Mouse (Mus musculus) embryo, embryonic 10 days (tissue): ENCODE measurements at regions not wholly inside any gene's neighbourhood (a gene's known extent, or its start where the extent isn't known, plus 50 kb on each side); places are given as distances from the start of the nearest gene placed in this dataset.

Experiments used
- DNase-seq: peaks from one replicate; pipeline ENCODE4 v3.0.0-alpha.2; 2015; ENCODE audit warnings: low spot score

DNA sequence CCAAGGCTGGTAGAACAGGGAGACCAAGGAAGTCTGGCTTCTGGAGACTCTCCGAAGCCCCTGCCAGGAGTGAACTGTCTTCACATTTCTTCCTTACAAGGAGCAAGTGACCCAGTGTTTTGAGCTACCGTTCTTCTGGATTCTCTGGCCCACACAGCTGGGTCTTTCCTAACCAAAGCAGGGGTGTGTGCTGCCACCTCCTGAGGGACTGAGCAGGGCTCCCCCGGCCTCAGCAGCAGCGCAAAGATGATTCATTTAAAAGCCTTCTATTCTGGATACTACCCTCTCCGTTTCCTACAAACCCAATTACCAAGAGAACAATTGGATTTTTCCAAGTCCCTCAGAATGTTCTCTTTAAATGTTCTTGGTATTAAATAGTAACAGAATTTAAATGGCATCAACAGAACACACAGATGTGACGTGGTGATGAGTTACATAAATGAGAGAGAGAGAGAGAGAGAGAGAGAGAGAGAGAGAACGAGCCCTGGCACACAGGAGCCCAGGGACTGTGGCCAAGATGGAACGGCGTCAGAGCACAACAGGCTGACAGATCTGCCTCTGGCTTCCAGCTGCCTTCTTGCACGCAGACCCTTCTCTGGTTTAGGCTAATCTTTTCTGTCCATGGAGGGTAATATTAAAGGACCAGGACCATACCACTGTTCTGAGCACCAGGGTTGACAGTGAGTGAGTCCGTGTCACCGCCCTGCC lies 191.6 kb downstream of the Agtpbp1 start:
- DNase-seq = no peak

DNA sequence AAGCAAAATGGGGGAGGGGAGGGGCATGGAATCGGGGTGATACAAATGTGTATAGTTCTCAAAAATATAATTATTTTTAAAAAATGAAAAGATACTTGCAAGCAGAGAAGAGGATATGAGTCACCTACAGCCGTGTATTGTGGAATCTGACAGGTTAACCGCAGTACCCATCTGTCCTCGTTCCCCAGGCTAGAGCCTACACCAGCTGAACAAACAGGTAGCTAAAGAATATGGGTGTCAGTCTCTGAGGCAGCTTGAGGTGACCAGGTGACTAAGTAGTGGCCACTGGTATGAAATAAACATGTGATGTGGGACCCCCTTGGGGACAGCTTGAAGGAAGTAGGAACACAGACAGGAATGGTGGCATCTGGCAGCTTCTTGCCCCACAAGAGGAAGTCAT lies 192.2 kb downstream of the Agtpbp1 start:
- no peak for DNase-seq

DNA sequence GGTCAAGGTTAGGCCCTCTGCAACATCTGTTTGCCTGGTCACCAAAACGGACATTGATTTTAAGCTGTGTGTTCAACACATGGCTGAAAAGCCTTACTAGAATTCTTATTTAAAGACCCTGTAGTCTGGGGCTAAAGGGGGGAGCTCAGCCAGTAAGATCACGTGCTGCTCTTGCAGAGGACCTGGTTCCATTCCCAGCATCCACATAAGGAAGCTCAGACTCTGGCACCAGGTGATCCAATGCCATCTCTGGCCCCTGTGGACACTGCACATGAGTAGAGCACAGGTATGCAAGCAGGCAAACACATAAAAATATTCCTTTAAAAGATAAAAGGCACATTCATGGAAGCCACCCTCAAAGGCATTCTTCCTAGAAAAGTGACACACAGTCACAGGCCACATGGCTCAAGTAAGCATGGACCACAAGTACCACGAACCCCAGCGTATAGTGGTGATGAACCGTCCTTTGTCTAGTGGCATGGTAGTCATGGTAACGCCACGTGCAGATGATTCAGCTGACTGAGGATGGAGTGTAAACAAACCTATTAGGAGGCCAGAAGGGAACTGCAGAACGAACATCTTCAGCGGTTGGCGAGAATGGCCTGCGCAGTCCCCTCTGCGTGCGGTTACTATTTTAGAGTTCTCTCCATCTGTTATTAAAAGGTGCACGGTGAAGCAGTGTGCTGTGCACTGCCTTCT lies 197.3 kb downstream of the Agtpbp1 start:
- DNase-seq = peak; percentile 48

DNA sequence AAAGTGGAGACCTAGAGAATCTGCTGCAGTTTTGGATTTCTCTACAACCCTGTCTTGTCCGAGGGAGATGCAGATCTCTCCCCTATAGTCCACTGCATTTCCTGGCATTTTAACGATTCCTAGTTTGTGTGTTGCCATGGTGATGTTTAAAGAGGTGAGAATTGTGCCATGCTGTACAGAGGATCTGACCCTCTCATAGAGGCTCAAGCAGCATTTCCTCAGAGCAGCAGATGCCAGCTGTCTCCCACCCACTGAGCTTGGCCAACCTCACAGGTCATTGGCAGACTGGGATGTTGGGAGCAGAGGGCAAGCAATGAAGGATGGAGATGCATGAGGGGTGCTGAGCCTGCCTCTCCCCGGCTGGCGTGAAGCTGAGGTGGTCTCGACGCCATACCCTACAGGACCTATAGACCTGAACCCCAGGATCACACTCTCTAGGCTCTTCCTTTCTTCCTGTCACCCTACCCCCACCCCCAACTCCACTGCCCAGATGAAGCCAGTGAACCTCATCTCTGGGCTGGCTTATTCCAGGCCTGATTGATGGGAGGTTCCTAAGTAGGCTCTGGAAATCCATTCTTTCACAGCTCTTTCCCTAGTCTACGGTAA lies 198.0 kb downstream of the Agtpbp1 start:
- no peak for DNase-seq

DNA sequence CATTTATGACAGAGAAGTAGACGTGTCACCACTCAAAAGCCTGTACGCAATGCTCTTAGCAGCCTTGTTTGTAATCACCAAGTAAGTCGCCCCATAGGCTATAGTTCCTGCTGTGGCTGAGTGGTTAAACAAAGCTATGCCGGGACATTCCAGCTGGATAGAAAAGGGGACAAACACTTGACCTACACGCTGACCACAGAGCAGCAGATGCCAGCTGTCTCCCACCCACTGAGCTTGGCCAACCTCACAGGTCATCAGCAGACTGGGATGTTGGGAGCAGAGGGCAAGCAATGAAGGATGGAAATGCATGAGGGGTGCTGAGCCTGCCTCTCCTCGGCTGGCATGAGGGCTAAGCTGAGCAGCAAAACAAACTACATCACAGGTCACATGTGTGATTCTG lies 199.2 kb downstream of the Agtpbp1 start:
- no peak for DNase-seq

DNA sequence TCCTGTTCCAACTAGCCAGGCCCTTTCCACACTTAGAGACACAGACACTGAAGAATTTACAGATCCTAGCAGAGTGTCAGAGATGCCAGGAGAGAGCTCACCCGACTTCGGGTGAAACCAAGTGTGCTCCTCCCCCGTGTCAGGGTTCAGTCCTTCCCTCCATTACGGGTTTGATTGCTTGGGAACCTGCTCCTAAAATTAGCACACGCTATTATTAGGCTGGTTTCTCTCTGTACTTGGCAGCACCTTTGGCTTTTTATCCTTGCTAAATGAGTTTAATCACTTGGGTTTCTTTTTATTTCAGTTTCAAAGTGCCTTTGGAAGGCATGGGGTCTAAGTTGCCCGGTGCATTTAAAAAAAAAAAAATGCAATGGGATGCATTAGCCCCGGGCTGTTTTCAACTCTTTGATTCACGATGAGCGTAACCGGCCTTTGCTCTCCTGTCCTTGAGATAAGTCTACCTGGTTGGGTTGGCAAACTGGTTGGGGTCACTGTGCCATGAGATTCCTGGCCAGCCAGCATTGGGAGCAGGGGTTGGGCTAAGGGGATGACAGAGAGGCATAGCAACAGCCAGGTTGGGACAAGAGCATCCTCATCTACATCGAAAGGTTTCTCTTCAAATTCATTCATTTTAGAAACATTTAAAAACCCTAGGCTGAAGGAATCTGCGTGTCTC lies 214.7 kb downstream of the Agtpbp1 start:
- no peak for DNase-seq

DNA sequence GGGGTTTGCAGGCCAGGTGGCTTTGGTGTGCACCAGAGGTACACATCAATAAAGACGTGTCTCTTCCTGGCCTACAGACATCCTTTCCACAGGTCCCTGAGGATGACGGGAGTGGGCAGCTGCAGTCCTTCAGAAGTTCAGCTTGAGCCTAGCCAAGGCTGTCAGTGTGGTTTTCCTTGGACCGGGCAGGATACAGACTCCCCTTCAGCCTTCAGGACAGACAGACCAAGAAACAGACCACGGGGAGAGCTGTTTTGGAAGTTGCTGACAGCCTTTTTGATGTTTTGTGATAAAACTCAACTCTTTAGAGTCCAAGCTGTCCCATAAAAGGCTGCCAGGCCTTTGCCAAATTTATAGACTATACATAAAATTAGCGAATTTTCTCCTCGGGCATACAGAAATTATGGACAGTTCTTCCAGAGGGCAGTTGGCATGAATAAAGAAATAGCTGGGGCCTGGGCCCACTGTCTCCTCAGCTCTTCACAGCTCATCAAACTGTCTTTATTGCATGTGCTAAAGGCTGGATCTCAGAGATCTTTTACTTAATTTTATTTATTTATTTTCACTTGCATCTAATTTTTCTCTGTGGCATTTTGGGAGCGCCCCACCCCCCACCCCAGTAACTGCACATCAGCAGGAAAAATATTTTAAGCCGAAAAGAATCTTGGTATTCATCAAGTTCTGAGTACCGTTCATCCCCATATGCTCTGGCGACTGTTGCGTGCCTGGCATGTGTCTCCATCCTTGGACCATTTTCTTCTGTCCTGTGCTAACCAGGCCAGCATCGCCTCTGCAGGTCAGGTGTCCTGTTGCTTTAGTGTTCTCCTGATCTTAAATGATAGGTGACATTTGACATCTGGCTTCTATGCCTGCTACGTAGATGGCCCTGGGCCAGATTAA lies 216.2 kb downstream of the Agtpbp1 start:
- no peak for DNase-seq

DNA sequence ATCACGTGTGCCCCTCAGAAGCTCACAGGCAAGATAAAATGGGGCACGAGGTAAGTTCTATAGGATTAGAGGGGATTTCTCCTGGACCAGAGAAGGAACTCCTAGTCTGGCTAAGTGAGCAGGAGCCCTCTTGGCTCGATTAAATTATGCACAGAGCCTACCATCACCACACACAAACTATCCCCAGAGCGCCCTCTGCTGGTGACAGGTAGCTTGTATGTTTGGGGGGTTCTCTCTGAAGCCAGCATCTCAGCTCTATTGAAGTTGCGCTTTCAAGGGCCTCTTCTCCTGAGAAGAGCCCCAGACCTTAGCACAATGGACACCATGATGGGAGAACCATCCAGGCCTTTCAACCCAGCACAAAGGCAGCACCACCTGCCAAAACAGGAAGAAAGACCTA lies 219.6 kb downstream of the Agtpbp1 start:
- peak; percentile 89 for DNase-seq

DNA sequence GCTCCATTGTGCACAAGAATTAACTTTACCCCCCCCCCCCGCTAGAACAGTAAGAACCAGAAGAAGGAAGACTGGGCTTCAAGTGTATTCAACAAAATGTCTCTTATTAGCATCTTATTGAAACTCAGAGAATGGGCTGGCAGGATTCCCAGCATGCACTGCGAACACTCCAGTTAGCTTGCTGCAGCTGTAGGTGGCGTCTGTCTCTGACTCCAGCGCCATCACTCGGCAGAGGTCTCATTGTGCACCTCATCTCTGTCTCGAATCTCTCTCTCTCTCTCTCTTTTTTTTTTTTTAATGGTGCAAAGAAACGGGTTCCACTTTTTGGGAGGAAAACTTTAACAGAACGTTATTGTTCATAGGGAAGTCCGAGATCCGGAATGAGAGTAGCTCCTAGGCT lies 221.6 kb downstream of the Agtpbp1 start:
- no peak for DNase-seq

DNA sequence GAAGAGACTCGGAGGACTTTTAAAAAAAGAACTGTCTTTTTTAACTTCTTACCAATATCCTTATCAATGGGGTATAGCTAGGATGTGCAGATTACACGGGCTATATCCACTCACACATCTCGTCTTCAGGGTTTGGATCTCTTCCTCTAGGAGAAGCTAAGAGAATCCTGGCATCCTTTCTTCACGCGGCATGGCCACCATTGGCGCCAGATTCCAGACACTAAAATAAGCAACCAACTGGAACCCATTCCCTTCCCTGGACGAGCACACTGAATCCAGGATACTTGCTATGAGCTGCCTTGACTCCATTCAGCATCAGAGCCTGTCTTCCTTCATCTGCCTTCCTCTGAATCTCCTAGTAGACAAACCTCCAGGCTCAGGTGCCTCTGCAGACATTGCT lies 223.7 kb downstream of the Agtpbp1 start:
- DNase-seq = no peak

DNA sequence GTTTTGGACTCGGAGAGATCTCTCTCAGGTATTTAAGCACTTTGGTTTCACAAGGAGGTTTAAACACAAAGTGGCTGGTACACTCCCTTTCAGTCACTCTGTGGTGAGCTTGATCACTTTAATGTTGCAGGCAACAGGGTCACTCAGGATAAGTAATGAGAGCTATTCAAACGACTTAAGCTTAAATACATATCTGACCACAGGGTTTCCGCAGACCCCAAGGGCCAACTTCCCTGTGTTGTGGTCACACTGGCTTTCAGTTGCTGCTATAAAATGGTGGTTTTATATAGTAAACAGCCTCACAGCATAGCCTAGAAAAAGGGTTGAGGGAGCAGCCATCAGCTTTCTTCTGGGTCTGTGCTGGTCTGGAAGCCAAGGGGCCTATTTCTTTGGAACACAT lies 225.0 kb downstream of the Agtpbp1 start:
- DNase-seq = no peak

DNA sequence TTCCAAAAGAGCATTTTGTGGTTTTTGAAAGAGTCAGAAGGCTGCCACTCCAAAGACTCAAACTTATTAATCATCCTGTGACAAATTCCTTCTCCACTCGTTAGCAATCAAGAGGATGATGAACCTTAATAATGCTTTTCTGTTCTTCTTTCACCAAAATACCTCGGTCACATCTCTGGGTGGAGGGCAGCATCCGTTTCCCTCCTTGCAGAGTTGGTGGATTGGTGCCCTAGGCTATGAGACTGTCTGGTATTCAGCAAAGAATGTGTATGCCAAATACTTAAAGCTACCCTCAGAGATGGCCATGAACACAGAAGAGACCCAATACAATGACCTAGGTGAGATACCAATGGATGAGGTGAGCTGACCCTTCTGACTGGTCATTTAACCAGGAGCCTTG lies 226.6 kb downstream of the Agtpbp1 start:
- no peak for DNase-seq

DNA sequence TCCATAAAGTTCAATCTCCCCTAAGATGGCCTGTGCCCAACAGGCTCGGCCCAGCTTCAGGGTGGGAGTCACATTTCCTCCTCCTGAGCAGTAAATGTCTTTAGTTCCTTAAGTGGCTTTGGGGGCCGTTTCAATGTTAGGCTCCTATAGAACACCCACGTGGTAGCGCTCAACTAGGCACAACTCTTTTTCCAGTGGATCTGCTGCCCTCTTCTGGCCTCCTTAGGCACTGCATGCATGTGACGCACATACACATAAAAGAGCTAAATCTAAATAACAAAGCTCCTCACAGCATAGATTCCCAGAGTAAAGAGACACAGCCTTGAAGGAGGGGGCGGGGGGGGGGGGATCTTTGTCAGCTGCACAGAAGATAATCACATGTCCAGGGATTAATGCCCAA lies 233.6 kb downstream of the Agtpbp1 start:
- DNase-seq = peak; percentile 43

DNA sequence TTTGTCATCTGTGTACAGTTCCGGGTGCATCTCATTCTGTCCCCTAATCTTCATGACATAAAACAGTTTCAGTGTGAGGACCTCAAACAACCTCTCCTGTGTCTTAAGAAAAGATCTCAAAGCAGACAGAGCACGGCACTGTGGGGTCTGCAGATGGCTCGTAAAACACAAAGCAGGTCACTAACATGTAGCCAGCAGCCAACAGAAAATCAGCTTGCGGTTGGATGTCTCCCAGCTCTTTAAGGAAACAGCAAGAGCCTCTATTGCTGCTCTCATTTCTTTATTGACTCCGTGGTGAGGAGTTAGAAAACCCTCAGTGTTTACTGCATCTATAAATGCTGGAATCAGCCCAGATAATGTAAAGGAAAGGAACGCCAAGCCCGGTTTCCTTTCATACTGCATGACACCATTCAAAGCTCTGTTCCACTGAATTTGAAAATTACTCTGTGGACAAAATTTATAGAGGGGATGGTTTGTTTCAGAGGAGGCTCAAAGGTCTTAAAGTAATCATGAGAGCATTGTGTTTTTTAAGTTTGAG lies 234.3 kb downstream of the Agtpbp1 start:
- DNase-seq = no peak

DNA sequence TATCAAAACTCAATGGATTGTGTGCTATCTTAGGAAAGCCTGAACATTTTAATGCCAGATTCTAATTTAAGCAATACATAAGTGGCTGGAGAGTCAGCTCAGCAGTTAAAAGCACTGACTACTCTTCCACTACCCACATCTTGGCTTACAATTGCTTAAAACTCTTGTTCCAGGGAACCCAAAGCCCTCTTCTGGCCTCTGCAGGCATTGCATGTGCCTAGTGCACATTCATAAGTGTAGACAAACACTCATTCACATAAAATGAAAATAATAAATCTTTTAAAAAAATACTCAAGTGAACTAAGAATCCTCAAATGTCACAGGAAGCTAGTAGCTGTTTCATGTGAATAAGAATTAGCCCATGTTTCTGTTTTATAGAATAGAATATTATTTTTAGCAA lies 236.5 kb downstream of the Agtpbp1 start:
- DNase-seq = no peak

DNA sequence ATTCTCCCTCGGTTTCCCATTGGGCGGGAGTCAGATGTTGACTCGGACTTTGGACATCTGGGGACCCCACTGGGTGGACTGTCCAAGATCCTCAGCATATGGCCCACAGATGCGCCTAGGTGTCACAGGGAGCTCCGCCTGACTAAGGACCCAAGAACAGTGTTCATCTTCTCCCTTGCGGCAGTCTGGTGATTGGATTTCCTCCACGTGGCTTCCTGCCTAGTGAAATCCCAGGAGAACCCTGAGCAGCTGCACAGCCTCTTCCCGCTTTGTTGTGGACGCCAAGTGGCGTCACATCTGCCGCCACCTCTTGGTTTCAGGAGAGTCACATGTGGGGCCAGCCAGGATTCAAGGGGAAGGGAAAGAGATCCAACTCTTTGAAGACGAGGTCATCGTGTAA lies 243.2 kb downstream of the Agtpbp1 start:
- DNase-seq = no peak

DNA sequence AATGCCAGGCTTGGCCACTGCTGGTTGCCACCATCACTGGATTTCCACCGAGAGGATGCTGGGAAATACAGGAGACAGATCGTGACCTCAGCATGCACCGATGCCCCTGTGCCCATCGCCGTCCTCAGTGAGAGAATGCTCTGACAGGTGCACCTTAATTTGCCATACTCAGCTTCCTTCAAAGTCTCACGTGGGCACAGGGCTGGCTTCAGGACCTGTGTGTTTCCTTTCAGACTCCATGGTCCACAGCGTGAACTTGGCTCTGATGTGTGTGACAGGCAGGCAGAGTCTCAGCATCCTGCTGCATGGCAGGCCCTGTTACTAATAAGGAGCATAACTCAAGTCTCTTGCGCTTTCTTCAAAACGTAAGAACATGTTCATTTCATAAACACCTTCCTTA lies 246.6 kb downstream of the Agtpbp1 start:
- no peak for DNase-seq

DNA sequence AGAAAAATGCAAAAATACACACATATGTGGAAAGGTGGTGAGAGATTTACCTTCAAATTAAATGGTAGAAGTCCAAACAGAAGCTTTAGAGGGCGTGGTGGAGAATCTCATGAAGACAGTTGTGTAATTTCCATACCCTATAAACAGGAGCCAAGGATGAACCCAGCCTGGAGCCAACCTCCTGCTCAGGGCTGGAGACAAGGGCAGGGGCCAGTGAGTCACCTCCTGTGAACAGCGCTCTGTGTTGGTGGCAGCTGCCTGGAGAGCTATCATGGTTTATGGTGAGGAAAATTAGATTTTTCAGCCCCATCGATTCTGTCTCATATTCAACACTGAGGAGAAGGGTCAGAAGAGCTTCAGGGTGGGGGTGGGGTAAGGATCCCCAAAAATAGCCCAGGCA lies 261.1 kb downstream of the Agtpbp1 start:
- DNase-seq = no peak

DNA sequence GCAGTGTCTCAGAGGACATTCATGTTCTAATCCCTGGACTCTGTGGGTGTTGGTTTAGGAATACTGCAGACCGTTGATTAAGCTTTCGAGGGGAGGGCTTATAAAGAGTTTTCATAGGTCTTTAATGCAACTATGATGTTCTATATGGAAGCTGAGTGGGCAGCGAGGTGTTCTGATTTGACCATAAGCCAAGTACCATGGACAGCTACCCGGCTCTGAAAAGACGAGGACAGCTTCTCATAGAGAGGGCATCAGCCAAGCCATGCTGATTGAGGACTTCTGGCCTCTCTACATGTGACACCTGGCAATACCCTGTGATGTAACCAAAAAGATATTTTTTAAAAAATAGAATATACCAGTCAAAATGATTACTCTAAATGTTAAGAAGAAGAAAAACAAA lies 261.6 kb downstream of the Agtpbp1 start:
- peak; percentile 80 for DNase-seq

DNA sequence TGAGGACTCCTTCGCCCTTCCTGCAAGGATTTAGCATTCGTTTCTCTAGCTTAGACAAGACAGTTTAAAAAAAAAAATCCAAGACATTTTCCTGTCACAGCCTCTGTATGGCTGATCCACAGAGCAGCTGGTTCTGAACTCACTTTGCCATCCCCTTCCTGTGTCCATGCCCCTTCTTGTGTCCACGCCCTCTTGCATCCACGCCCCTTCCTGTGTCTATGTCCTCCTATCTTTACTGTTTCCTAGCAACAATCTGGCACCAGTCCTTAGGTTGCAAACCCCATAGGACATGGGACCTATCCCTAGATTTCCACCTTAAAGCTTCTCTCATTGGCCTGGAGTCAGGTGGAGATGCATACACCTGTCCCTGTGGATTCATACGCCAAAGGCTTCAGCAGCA lies 264.8 kb downstream of the Agtpbp1 start:
- DNase-seq = no peak

DNA sequence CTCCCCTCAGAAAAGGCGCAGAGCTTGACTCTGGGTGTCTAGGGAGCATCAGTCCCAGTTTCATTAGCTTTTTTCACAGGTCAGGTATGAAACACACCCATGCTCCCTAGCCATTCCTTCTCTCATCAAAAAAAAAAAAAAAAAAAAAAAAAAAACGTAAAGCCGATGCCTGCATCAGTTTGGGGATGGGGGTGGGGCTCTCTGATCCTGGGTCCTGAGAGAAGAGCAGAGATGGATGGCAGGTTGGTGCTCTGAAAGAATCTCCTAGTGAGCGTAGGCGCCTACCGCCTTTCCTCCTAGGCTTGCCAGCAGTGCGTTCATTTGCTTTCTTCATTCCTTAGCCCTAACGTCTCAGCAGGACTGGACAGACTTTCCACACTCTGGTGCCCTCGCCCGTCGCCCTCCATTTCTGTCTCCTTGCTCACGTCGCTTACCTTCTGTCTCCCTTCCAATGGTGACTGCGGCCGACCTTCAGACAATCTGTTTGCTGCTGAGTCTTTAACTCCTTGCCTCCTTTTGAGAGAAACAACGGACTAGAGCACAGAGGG lies 267.5 kb downstream of the Agtpbp1 start:
- DNase-seq = no peak
